Mouse (Mus musculus) gastrocnemius, postnatal 14 days (tissue): ENCODE data around the gene Cc2d2b. TPM values are rescaled to one million over a fixed set of nuclear protein-coding genes. Genes with fewer than 3 reads are reported as not detected.

ENCODE experiments used
- DNase-seq: peaks from one replicate; pipeline ENCODE4 v3.0.0; 2021; ENCODE audit warnings: mixed read lengths
- intact Hi-C: fragments of 180-260 bp; cut with DNase I; formaldehyde crosslinking; loops from one replicate; pipeline ENCODE4 v1.15.1; 2025; ENCODE audit warnings: low total_unique reads
- long read RNA-seq, 2 experiments: library from polyadenylated mRNA; stranded (forward); transcript quantifications; one replicate each; pipeline ENCODE4 v2.0.0; 2021
- total RNA-seq, 2 experiments: library from RNA; stranded (reverse); gene quantifications; 2 replicates each; pipeline ENCODE4 v1.2.3; 2021

Cc2d2b gene
- not detected for total RNA-seq
- long read RNA-seq, experiment 1, result 0 reads
- long read RNA-seq, experiment 2, result 0 reads

DNA sequence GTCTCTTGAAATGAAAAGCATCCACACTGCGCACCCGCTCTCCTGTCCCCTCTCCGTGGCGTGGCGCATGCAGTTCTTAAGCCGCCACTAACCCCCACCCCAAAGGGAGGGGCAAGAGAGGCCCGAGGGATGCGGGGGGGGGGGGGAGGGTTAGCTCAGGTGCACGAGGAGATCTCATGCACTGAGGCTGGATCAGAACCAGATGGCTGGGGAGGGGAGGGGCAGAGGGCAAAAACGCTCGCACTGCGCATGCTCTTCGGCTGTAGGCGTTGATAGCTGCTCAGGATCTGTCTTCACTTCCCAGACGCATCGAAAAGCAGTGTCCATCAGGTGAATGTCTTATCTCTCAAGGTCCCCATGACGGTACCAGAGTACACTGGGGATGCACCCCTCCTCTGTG lies at the start of gene Cc2d2b:
Gene Cc2d2b (plus strand): TSS at position 195 of the 400 bp plus-strand sequence.
- intact Hi-C loops, result no loop called here
- DNase-seq, result no peak

DNA sequence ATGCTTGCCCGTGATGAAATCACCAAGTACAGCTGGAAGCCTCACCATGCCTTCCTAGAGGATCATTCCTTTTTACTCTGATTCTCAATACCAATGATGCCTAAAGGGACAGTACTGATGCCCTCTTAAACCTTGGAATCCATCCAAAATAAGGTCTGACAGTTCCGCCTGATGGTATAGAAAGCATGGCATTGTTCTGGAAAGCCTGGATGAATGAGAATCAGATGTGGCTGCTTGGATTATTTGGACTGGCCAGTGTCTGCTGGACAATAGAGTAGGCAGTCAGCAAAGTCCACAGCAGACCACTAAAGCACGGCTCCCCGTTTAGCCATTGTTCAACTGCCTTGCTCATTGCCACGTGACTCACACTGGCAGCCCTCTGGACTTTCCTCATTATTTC lies 48.7 kb upstream of the Cc2d2b start:
- intact Hi-C loops, result no loop called here

DNA sequence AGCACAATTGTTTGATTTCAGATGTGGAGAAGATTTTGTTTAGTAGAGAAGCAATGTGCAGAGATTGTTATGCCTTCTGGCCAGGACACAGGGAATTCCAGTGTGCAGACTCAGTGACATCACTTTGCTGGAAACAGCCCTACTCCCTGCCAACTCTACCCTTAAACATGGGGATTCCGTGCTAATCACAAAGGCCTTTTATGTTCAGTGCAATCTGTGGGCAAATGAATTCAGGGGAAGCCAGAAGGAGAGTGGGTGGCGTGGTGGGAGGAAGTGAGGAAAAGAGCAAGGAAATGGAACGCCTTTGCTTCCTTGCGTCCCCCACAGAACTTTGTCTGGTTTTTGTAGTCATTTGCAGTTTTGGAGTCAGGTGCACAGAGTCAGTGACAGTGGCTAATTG lies 46.1 kb upstream of the Cc2d2b start:
- peak; percentile 33 for DNase-seq
- intact Hi-C loops, result no loop called here

More for the DNA sequence above, 48.7 kb upstream of the Cc2d2b start:
- DNase-seq, result no peak

DNA sequence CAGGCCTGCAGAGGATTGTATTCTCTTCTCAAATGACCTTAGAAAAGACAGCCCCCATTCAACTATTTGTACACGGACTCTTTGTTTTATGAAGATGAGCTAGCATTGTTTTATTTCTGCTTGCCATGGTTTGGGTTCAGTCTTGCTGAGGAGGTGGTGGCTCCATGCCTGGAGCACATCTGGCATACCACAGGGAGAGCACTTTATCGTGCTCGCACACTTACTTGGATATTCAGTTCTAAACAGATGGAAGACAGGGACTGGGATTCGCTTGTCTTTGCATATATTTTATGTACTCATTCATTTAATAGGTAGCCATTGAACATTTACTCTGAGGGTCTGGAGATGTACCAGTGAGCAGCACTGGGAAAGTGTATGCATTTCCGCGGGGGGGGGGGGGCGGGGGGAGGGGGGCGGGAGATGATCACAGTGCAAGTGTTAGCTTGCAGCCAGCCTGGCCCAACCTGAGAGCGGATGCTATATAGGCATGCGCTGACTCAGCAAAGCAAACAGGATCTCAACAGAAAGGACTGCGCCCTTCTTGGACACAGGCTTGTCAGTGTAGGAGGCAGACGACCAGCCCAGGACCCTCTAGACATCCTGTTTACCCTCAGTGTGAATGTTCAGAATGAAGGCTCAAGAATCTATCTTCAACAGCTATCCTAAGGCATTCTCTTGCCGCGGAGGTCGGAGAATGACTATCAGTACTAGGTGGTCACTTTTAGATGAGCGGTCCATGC lies 35.5 kb upstream of the Cc2d2b start:
- no peak for DNase-seq
- intact Hi-C loops, result loop anchor here (10.0 kb wide), 1 partner anchor 388 kb away; no protein-coding TSS in a partner anchor

DNA sequence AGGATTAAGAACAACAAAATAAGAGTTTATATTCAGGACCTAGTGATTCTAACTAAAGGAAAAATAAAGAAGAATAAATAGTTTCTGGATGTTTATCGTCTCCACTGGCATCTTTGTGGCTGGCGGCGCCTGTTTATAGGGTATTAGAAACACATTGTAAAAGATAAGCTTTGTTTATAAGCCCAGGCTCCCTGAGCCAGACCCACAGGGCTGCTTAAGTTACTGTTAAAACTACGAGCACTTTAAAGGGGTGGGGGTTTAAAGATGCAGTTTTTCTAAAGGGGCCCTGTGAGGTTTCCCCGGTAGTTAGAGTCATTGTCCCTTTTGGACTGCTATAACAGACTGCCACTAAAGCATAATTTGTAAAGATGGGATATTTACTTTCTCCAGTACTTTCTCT lies 33.9 kb upstream of the Cc2d2b start:
- no peak for DNase-seq
- intact Hi-C loops, result loop anchor here (10.0 kb wide), 1 partner anchor 390 kb away; no protein-coding TSS in a partner anchor

DNA sequence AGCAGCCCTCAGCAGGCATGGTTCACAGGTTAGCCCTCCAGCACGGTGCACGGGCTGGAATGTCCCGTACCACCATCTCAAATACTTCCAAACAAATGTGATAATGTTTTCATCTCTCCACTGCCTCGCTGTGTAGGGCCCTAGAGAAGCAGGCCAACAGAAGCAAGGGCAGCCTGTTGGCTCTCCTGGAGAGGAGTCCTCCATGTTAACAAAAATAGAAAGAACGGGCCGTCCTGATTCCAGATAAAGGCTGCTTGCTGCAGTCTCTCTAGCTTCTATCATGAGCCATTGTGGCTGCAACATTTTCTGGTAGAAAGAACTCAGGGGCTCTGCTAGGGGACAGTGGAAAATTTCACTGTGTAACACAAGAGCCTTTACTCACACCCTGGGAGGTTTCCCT lies 31.6 kb upstream of the Cc2d2b start:
- DNase-seq, result no peak
- intact Hi-C loops, result loop anchor here (10.0 kb wide), 1 partner anchor 392 kb away; no protein-coding TSS in a partner anchor

DNA sequence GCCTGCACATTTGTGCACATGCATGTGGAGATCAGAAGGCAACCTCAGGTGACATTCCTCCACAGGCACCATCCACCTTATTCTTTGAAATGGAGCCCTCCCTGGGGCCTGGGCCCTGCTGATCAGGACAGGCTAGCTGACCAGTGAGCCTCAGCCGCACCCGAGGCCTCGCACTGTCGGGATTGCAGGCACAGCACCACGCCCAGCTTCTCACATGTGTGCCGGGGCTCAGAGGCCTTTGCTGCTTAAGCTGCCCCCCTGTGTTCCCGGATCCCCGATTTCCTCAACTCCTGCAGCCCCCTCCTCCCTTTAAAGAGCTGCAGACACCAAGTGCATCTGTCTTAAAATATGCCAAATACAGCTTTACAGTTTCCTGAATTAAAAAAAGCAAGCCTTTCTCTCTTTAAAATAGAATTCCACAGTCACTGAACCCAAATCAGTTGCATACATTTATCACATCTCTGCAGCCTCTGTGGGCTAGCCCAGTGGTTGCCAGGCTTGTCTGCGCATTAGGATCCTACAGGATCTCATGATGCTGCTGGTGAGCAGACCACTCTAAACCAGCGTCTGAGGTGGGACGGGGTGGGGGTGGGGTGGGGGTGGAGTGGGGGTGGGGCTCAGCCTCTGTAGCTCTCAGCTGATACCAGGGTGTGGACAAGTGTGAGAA lies 29.0 kb upstream of the Cc2d2b start:
- intact Hi-C loops, result loop anchor here (10.0 kb wide), 1 partner anchor 395 kb away; no protein-coding TSS in a partner anchor
- no peak for DNase-seq

DNA sequence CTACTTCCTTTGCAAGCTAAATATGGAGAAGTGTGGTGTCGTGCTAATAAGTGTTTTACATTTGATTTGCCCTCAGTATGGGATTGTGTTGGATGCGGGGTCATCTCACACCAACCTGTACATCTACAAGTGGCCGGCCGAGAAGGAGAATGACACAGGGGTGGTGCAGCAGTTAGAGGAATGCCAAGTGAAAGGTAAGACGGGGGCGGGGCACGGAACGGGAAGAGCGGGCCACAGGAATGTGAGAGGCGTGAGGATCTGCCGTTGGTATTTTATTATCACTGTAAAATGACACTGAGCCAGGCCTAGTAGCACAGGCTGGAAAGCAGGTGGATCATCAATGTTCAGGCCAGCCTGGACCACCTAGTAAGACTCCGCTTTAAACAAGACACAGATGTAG lies 28.2 kb upstream of the Cc2d2b start:
- no peak for DNase-seq
- intact Hi-C loops, result no loop called here

DNA sequence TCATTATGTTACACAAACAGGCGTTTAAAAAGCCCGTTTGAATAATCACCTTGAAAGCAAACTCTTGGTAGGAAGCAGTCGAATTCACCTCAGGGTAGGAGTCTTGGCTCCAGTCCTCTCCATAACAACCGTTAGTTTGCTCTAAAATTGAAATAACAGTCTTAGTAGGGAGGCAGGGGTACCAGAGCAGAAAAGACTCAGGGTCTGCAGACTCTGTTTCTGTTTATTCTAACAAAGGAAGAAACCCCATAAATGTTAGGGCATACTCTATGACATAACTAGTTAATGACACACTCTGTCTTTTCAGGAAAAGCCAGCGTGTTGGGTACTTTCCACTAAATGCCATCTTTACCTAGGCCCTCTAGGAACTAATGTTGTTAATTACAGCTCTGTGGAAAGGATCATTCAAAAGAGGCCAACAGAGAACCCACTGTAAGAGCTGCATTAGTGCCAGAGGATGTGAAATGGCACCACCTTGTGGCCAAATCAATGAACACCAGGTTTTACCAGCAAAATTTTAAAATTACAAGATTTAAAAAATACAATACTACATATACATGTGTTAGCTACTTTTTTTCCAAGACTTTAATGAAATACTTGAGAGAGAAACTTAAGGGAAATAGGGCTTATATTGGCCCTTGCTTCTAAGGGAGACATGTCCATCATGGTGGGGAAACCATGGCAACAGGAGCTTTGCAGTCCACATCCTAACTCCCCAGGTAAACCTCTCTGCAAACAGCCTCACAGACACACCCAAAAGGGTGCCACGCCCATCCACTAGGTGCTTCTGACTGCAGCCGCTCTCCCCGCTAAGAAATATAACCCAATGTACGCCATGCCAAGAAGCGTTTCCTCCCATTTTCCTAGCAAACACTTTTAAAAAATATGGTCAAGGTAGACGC lies 26.2 kb upstream of the Cc2d2b start:
- intact Hi-C loops, result loop anchor here (2.0 kb wide), 1 partner anchor 112 kb away; no protein-coding TSS in a partner anchor
- DNase-seq, result peak; percentile 35

DNA sequence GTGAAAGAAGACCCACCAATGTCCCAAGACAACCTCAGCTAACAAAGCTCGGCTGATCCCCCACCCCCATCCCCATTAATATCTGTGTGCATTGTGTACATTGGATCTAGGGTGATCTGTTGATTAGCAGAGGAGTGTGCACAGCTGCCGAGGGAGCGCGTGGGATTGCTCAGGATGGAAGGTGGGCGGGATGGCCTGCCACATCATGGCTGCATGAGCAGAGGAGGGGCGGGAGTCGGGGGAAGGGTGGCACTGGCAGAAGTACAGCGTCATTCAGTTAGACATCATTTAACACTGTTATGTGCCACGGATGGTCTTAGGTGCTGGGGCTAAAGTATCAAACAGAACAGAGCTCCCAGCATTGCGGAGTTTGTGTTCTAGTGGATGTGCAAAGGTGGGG lies 25.0 kb upstream of the Cc2d2b start:
- intact Hi-C loops, result loop anchor here (2.0 kb wide), 1 partner anchor 113 kb away; no protein-coding TSS in a partner anchor
- no peak for DNase-seq

DNA sequence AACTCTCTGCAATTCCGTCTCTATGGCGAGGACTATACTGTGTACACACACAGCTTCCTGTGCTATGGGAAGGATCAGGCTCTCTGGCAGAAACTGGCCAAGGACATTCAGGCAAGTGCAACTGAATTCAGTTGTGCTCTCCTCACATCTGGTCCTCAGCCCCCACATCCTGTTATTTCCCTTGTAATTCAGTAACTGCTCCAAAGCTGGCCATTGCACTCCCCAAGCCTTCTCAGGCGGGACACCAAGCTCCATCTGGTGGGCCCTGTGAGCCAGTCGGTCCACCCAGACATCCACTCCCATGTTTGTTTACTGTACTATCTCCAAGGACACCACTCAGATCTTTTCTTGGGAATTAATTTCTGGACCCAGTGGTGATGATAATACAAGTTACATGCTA lies 22.4 kb upstream of the Cc2d2b start:
- DNase-seq, result peak; percentile 51
- intact Hi-C loops, result no loop called here

DNA sequence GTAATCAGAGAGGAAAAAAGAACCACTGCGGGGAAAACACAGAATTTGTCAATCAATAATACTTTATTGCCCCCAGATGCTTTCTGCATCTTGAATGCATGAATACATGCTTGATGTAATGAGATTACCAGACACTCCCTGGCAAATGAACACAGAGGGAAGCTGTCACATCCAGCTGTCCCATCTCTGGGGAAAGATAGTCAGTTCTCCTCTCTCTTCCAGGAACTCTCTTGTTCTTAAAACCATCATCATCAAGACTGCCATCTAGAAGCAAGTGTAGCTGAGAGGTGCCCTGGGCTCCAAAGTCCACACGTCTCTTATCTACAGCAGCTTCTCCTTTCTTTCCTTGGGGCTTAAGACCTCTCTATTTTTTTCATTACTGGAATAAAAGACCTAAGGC lies 21.9 kb upstream of the Cc2d2b start:
- intact Hi-C loops, result no loop called here
- DNase-seq, result no peak

DNA sequence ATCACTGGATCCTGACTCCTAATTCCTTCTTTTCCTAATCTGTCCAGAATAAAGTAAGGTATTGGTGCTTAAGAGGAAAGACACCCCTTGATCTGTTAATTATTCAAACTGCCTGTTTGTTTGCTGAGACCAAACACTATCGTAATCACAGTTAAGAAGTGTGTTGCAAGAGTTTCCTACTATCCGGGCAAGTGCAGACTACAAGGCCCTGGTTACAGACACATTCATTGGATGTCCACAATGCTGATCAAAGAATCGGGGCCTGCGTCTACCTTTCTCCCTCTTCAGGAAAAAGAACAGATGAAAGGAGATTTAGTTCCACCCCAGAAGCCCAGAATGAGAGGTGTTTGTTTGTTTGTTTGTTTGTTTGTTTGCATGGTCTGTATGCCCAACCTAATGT lies 20.3 kb upstream of the Cc2d2b start:
- intact Hi-C loops, result no loop called here
- no peak for DNase-seq

DNA sequence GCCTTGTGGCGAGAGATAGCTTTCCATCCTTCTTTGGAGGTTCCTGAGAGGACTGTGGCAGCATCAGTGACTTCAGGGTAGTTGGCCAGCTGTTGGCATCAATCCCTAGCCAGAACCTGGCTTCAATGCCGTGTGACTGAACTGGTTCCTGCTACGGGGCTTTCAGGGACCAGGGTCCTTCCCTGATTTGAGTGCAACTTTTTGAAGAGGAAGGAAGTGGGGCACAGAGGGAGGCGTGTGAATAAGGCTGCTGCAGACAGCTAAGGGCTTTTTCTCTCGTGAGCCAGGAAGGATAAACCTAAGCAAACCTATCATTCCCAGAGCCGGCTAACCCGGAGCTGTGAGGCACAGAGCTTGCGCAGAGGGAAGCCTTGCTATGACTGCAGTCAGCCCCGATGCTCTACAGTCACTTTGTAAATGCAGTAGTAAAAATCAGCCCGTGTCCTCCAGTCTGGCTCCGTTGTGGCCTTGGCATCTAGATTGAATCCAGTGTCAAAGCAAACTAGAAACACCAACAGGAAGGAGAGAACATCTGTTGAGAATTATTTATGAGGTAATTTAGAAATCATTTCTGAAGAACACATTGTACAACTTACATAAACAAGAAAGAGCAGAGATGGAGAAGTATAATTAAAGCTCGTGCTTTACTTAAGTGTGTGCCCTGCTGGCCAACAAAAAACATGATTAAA lies 19.7 kb upstream of the Cc2d2b start:
- DNase-seq, result peak; percentile 27
- intact Hi-C loops, result no loop called here

DNA sequence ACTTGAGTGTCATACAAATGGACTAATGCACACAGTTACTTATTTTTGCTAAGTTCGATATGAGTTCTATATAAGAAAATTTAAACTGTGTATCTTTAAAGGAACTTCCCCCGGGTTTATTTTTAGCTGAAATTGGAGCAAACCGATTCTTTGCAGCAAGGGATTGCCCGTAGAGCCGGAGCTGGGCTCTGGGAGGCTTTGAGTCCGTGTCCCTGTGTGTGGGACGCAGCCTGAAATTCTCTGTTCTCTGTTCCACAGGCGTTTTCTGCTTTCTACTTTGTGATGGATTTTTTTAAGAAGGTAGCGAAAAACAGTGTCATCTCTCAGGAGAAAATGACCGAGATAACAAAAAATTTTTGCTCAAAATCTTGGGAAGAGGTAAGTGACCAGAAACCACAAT lies 15.1 kb upstream of the Cc2d2b start:
- no peak for DNase-seq
- intact Hi-C loops, result no loop called here

DNA sequence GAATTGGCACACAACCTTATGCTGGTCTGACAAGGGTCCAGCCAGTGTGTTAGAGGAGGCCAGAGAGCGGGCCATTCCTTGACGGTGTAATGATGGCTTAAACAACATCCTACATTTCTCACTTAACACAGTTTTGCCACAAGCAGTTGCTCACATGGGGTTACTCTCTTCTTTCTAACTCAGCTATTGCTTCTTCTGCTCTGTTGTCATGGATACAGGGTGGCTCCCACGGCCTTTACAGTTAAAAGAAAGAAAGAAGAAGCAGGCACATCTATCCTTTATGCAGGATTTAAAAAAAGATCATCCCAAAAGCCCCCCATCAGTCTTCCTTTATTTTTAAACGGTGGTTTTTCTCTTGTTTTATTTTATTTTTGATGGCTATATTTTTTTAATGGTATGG lies 14.7 kb upstream of the Cc2d2b start:
- DNase-seq, result no peak
- intact Hi-C loops, result no loop called here

DNA sequence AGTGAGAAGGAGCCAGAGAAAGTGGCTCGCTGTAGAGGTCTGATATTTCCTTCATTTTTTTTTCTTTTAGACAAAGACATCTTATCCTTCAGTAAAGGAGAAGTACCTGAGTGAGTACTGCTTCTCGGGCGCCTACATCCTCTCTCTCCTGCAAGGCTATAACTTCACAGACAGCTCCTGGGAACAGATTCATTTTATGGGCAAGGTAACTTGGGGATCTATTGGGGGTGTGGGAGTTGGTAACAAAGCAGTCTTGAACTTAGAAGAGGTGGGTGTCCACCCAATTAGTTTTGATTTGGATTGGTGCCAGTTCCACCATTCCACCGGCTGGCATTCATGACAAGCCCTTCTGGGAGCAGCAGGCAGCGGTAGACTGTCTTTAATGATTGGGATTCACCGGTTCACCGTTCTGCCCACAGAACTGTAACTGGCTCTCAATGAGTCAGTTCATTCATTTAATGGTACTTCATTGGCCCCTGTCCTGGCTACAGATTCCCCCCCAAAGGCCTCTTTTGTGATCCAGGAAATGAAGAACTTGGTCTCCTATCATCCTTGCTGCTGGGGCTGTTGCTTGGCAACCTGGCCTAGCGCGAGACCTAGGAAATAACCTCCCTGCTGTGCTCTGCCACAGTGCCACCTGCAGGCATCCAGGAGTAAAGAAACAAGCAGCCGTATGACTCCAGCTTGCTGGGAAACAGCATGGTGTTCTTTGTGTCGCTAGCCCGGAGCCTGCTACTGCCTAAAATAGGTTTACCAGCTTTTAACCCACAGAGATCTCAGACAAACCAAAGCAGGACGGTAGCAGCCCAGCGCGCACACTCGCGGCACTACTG lies 11.7 kb upstream of the Cc2d2b start:
- intact Hi-C loops, result no loop called here
- peak; percentile 81 for DNase-seq

DNA sequence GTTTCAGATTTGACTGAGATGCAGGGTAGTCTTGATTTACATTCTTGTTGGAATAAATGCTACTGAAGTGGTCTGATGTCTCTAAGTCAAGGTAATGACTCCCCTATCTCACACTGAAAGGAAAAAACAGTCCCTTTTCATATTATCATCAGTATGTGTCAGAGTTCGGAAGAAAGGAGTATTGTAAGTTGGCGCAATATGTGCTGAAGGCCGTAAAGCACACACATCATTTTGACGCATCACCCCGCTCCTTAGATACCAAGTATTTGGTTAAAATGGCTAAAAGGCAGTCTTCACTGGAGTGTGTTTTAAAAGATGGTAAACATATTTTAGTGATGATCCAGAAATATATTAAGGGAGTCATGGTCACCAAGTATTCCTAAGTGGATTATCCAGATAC lies 10.9 kb upstream of the Cc2d2b start:
- intact Hi-C loops, result no loop called here

More for the DNA sequence above, 10.9 kb upstream of the Cc2d2b start:
- DNase-seq, result no peak
